Mouse (Mus musculus) testis, adult 2 months (tissue): ENCODE measurements around the gene Acvr1b. TPM values are rescaled to one million over a fixed set of nuclear protein-coding genes. Genes with fewer than 3 reads are reported as not detected.

Experiments used
- H3K27ac ChIP-seq: fragments of 200-500 bp; 2 replicates; pipeline ENCODE4 v1.5.1; 2012; ENCODE audit warnings: low read depth, low read length; ENCODE audit not compliant: control insufficient read depth, insufficient read depth
- H3K27me3 ChIP-seq: fragments of 200-500 bp; 2 replicates; pipeline ENCODE4 v1.6.1; 2012; ENCODE audit warnings: mild to moderate bottlenecking, low read length, moderate library complexity; ENCODE audit not compliant: control insufficient read depth, insufficient read depth
- H3K36me3 ChIP-seq: fragments of 200-500 bp; 2 replicates; pipeline ENCODE4 v1.6.1; 2012; ENCODE audit warnings: mild to moderate bottlenecking, low read length; ENCODE audit not compliant: control insufficient read depth, insufficient read depth
- H3K4me1 ChIP-seq: fragments of 200-500 bp; 2 replicates; pipeline ENCODE4 v1.6.1; 2012; ENCODE audit warnings: low read length; ENCODE audit not compliant: control insufficient read depth, insufficient read depth
- H3K4me3 ChIP-seq: fragments of 200-500 bp; 2 replicates; pipeline ENCODE4 v1.5.1; 2012; ENCODE audit warnings: low read depth, mild to moderate bottlenecking, low read length, moderate library complexity, mixed read lengths; ENCODE audit not compliant: control insufficient read depth
- CTCF ChIP-seq: fragments of 200-500 bp; IDR thresholded peaks from 2 replicates; pipeline ENCODE4 v1.5.1; 2012; ENCODE audit warnings: low read depth, mild to moderate bottlenecking, inconsistent platforms, low read length, moderate library complexity; ENCODE audit not compliant: control insufficient read depth, insufficient read depth, insufficient replicate concordance
- POLR2A ChIP-seq: fragments of 200-500 bp; IDR thresholded peaks from 2 replicates; pipeline ENCODE4 v1.6.1; 2012; ENCODE audit warnings: low read depth, mild to moderate bottlenecking, inconsistent platforms, low read length, moderate library complexity; ENCODE audit not compliant: control insufficient read depth
- polyA plus RNA-seq: library from polyadenylated mRNA; depleted of rRNA; stranded (reverse); fragments of >200 nt; gene quantifications from 2 replicates; pipeline ENCODE4 v1.2.3, GENCODE M21; 2012

Acvr1b gene
- polyA plus RNA-seq, 1 experiment: 16.7 TPM

GRCm38 (mm10) chr15:101187907-101188306 is 14.0 kb downstream of the Acvr1b start:
- TF ChIP-seq CTCF (no peak), POLR2A (no peak)
- no peaks in the 10 kb centered on the region; the same call in 1 of the 2 replicates for H3K4me1 ChIP-seq
- H3K36me3 ChIP-seq: no peaks in the 10 kb centered on the region
- H3K4me3 ChIP-seq: no peak overlapping the region
- H3K27me3 ChIP-seq: no peaks in the 10 kb centered on the region
- H3K27ac ChIP-seq: no peak overlapping the region

GRCm38 (mm10) chr15:101189981-101190761 is 16.3 kb downstream of the Acvr1b start:
- Histone ChIP-seq H3K36me3 (no peaks in the 10 kb centered on the region), H3K4me1 (no peaks in the 10 kb centered on the region; the same call in 1 of the 2 replicates), H3K27me3 (no peaks in the 10 kb centered on the region), H3K4me3 (no peak overlapping the region), H3K27ac (no peak overlapping the region)
- no peak for TF ChIP-seq CTCF
- no peak for TF ChIP-seq POLR2A

GRCm38 (mm10) chr15:101190762-101191150 is 16.9 kb downstream of the Acvr1b start:
- H3K27ac ChIP-seq: no peak overlapping the region
- no peaks in the 10 kb centered on the region; the same call in 1 of the 2 replicates for H3K4me1 ChIP-seq
- no peak overlapping the region for H3K4me3 ChIP-seq
- no peak for TF ChIP-seq POLR2A
- no peaks in the 10 kb centered on the region for H3K36me3 ChIP-seq
- no peaks in the 10 kb centered on the region for H3K27me3 ChIP-seq

- Histone ChIP-seq H3K27ac (no peak overlapping the region), H3K27me3 (no peaks in the 10 kb centered on the region), H3K4me1 (no peaks in the 10 kb centered on the region; the same call in 1 of the 2 replicates), H3K36me3 (no peaks in the 10 kb centered on the region), H3K4me3 (no peak overlapping the region)
- TF ChIP-seq CTCF: no peak
- no peak for TF ChIP-seq POLR2A
These were observed 17.8 kb downstream of the Acvr1b start for GRCm38 (mm10) chr15:101191459-101192259.

- TF ChIP-seq CTCF (no peak), POLR2A (no peak)
- no peaks in the 10 kb centered on the region for H3K27me3 ChIP-seq
- no peak overlapping the region for H3K27ac ChIP-seq
- H3K36me3 ChIP-seq: no peaks in the 10 kb centered on the region
- H3K4me3 ChIP-seq: no peak overlapping the region
- no peaks in the 10 kb centered on the region; the same call in 1 of the 2 replicates for H3K4me1 ChIP-seq
These were observed 18.4 kb downstream of the Acvr1b start for GRCm38 (mm10) chr15:101192260-101192640.

GRCm38 (mm10) chr15:101192651-101193050 is 18.8 kb downstream of the Acvr1b start:
- Histone ChIP-seq H3K36me3 (no peaks in the 10 kb centered on the region), H3K4me3 (no peak overlapping the region), H3K27ac (no peak overlapping the region), H3K4me1 (no peaks in the 10 kb centered on the region; the same call in 1 of the 2 replicates), H3K27me3 (no peaks in the 10 kb centered on the region)
- no peak for TF ChIP-seq POLR2A

GRCm38 (mm10) chr15:101193971-101194370 is 20.1 kb downstream of the Acvr1b start:
- H3K27me3 ChIP-seq: no peaks in the 10 kb centered on the region
- no peak overlapping the region for H3K27ac ChIP-seq
- no peaks in the 10 kb centered on the region for H3K36me3 ChIP-seq
- TF ChIP-seq CTCF: no peak
- no peak for TF ChIP-seq POLR2A
- H3K4me3 ChIP-seq: no peak overlapping the region
- H3K4me1 ChIP-seq: no peaks in the 10 kb centered on the region; the same call in 1 of the 2 replicates
